Mouse (Mus musculus): ENCODE results near the gene Cops8.

Cops8 gene

DNA sequence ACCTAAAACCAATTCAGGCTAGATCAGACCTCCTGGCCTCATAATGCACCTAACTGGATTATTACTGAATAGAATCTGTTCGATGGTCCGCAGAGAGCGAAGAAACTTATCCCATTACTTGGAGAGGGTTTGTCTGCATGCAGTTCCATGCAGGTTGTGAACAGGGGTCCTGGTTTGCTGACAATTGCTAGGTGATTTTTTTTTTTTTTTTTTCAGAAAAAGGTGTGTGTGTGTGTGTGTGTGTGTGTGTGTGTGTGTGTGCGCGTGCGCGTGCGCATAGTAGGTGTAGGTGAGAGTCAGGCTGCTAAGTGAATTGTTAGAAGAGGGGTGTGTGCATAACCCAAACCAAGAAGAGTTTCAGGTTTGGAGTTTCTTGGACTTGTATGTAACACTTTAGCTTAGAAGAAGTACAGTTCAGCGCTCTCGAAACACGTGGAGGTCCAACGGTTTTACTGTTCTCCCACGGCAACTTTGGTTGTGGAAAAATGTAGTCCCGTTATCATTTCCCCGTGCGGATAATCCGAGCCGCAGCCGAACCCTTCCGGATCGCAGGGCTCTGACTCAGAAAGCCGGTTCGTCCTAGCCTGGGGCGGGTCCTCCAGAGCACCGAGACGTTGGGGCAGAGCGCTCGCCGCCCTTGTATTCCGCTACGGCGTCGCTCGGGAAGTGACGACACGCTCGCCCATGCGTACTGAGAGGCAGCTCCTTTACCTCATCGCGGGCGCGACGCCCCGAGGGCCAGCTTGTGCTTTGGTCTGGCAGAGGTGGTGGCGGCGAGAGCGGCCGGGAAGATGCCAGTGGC is at the start of gene Cops8:
Gene Cops8, plus strand, starts transcription at position 223 of the 802 bp plus-strand sequence.
- in situ Hi-C loops (cut with MboI, MseI): no loop called here

DNA sequence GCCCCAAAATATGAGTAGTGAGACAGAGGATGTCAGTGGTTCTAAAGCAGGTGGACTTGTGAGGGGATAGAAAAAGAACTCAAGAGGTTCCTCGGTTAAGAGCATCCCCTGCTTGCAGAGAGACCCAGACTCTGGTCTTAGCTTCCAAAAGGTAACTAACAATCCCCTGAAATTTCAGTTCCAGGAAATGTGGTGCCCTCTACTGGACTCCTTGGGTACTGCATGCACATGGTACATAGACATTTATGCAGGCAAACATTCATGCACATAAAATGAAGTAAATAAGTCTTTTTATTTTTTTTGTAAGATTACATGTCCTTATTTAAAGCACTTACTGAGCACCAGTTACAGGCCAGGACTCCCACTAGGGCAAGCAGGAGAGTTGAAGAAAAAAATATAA is 45.6 kb upstream of the Cops8 start:
- in situ Hi-C loops (cut with MboI, MseI): no loop called here

DNA sequence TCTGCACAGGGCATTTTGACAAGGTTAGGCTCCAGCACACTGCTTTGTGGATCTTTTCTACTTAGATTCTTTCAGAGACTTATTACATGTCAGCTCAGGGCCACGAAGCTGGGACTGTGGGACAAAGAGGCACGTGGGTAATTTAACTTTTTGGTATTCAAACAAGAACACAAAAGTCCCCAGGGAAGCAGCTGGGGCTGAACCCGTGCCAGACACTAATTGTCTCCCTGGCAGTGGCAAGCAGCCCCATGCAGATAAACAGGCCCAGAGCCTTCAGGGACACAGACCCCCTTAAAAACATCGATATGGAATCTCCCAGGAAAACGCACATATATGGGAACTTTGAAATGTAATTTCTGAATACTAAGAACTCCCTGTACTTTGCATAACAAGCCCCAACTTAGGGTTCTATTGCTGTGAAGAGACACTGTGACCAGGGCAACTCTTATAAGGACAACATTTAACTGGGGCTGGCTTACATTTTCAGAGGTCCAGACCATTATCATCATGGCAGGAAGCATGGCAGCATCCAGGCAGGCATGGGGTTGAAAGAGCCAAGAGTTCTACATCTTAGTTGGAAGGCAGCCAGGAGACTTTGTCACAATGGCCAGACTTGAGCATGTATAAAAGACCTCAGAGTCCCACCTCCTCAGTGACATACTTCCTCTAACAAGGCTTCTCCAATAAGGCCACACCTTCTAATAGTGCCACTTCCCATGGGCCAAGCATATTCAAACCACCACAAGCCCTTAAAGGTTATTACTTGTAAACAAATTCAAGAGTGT is 41.6 kb upstream of the Cops8 start:
- in situ Hi-C loops (cut with MboI, MseI): no loop called here

DNA sequence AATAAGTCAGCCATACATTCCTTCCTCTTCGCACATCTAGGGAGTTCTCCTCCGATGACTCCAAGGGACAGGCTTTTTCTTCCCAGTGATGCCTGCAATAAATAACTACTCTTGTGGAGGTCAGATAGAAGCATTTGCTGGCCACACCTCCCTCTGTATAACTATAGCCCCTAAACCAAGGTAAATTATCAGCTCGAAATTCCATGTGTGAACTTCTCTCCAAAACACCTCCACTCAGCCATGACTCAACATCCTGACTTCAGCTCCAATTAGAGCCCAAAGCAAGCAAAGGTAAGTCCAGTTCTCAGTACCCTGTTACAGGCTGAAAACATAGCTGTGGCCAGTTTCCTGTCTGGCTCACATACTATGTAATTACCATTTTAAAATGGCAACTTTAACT is 38.8 kb upstream of the Cops8 start:
- in situ Hi-C loops (cut with MboI, MseI): no loop called here

DNA sequence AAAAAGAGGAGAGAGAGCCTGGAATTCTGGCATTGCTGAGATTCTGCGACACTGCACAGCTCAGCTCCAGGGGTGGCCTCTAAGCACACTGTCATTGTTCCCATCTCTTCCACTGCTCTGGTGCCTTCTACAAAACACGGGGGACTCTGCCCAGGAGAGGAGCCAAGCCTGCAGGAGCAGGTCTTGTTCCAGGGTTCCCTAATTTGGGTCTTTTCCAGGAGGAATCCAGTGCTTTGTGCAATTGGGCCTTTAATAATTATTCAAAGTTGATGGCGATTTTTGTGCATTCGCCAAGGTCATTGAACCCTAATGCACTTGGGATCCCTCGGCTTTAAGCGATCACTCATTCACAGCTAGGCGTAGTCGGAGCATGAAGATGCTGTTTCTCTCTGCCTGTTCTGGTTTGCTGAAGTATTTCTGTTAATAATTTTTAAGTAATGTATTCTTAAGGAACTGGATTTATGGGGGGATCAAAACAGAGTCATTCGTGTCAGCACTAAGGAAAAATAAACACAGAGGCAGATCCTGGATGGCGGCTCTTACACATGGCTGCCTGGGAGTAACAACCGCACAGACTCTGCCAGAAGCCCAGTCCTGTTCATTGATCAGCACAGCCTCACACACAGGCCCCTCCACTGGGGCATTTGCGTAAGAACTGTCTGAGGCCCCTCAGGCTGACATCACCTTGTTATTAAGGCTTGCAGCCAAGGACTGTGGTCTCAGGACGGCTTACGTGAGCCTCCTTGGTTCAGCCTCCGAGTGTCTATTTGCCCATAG is 35.9 kb upstream of the Cops8 start:
- in situ Hi-C loops (cut with MboI, MseI): no loop called here

DNA sequence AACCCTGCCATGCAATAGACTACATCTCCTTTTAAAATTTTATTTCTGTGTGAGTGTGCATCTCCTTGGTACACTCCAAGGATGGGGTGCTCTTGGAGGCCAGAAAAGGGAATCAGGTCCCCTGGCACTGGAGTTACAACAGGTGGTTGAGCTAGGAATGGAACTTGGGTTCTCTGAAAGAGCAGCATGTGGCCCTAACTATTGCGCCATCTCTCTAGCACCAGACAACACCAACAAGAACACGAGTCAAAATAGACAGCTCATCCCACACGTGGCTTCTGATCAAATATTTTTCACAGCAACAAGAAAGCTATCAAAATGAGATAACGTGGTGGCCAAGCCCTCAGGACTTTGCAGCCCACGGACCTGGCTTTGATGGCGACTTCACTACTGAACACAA is 28.9 kb upstream of the Cops8 start:
- in situ Hi-C loops (cut with MboI, MseI): no loop called here

DNA sequence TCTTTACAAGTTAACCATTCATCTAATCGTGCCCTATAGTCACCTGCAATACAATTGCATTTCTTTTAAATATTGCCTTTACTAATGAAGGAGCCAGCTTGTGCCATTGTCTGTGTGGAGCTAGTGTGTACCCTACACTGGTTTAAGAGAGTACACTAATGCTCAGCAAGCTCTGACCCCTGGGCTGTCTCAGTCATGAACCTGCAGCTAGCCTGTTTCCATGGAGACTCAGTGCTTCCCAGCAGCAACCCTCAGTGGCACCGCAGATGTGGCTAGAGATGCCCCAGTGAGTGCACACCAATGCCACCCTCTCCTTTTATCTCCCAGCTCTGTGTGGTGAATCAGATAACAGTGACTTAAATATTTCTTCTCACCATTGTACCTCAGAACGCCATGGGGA is 27.9 kb upstream of the Cops8 start:
- in situ Hi-C loops (cut with MboI, MseI): no loop called here

DNA sequence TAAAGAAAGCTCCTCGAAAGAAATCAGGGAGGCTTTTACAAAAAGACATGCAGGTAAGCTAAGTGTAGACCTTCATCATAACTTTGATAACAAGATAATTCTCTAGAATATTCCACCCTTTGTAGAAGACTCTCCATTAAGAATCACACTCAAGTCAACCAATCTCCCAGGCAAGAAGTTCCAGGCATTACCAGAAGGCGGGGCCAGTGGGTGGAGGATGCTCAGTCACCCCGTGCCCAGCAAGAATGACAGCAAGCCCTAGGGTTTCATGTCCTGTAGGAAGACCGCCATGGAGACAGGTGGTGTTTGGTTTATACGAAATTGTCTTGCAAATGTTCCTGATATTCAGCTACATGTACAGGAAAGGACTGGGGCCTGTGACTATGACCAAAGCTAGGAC is 25.4 kb upstream of the Cops8 start:
- in situ Hi-C loops (cut with MboI, MseI): no loop called here

DNA sequence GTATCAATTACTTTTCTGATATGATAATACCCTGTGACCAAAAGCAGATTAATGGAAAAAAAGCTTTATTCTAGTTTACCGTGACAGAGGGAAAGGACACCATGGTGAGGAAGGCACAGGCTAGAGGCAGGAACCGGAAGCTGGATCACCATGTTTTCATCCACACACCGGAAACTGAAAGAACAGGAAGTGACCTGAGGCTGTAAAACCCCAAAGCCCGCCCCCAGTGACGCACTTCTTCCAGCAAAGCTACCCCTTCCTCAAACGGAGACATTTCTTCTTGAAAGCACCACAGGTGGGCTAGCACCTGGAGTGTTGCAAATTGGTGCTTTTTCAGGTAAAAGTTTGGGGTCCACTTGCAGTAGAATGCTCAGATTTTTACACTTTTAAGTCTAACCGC is 20.1 kb upstream of the Cops8 start:
- in situ Hi-C loops (cut with MboI, MseI): no loop called here

DNA sequence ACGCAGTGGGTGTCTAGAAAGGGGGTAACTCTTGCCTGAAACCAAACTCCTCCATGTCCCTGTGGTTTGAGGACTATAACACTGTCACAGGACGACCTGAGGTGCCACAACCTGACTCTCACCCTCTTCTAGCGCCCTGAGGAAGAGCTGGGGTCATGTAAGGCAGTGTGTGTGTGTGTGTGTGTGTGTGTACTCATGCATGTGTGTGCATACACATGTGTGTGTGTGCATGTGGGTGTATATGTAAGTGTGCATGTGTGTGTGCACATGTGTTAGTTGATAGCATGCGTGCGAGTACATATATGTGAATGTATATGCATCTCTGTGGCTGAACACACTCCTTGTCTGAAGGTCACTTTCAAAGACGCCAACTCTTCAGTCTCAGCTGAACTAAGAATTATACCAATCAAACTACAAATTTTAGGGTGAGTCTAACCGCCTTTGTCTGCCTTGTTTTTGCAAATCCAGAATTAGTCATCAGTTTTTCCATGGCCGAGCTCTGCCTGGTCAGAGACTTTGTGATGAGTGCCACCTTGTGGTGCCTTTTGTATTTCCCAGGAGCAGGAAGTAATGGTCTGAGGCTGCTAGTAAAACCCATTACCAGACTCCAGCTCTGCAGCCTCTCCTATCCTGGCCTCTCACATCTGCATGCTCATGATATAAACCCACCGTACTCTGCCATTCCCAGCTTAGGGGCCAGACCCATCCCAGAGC is 14.6 kb upstream of the Cops8 start:
- in situ Hi-C loops (cut with MboI, MseI): no loop called here

DNA sequence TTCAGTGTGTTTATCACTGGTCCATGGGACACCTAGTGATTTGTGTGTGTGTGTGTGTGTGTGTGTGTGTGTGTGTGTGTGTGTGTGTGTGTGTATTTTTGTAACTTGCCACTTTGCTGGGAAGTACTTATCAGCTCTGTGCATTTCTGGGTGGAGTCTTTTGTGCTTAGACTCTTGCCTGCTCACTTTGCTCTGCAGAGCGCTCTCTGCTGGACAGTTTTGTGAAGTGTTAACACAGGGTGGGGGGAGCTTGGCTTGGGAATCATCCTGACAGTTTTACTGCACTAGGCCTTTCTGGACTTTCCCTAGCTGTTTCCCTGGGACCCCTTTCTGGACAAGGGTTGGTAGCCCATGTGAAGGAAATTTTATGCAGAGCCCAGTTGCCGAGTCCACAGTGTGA is 12.0 kb upstream of the Cops8 start:
- in situ Hi-C loops (cut with MboI, MseI): loop anchor here (5.0 kb wide), 1 partner anchor 528 kb away; no protein-coding TSS in a partner anchor

DNA sequence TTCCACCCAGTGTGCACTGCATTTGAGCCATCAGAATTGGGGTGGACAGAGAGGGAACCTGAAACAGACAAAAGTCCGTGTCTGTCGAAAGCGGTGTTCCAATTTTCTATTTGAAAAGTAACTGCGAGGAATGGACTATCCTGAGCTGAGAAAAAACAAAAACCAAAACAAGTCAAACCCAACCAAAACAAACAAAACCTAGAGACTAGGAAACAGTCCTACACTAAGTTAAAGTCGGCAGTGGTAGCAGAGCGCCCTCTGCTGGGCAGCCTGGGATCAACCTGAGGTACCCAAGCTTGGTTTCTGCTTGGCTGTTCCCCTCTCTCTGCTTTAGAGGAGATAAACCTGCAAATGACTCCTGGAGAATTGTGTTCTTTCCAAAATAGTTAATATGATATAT is 10.0 kb upstream of the Cops8 start:
- in situ Hi-C loops (cut with MboI, MseI): loop anchor here (5.0 kb wide), 1 partner anchor 530 kb away; no protein-coding TSS in a partner anchor

DNA sequence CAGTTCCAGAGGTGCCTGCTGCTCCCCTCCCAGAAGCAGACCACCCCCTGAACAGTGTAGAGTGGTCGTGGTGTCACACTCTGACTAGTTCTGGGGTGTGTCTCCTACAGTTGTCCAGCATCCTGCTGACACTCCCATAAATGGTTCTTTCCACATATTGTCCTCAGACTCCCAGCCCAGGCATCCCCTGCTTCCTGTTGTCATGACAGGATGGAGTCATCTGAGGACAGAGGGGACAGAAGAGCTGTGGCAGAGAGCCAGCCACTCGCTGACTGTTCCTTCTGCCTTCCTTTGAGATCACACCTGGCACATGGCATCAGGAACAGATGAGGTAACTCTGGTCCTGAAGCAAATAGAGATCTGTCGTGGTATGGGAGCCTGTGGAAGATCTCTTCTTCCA is 3.6 kb upstream of the Cops8 start:
- in situ Hi-C loops (cut with MboI, MseI): no loop called here

DNA sequence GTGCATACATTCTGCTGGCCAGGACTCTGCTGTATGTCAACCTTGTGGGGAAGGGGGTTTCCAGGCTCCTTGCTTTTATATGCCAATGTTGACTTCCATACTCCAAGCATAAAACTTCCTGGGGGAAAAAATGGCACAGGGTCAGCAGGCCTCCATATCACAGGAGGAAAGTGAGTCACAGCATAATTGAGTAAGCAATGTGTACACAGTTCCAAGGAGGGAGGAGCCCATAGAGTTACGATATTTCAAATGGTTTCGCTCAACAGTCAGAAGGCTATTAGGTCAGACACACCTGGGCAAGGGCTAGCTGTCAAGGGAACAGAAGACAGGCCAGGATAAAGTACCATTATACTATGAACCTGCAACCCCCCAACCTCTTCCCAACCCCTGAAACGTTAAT is 1.7 kb upstream of the Cops8 start:
- in situ Hi-C loops (cut with MboI, MseI): no loop called here

DNA sequence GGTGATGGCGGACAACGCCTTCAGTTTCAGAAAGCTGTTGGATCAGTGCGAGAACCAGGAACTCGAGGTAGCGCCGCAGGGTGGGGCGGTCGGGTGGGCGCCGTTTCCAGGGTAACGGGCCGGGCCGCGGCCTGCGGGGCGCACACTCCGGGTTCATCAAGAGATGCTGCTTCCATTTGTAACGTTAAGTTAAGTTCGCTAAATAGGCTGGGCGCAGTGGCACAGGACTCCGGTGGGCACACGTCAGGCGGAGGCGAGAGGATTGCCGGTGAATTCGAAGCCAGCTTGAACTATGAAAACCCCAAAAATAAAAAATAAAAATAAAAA is 743 bp downstream of the Cops8 start:
- in situ Hi-C loops (cut with MboI, MseI): no loop called here

DNA sequence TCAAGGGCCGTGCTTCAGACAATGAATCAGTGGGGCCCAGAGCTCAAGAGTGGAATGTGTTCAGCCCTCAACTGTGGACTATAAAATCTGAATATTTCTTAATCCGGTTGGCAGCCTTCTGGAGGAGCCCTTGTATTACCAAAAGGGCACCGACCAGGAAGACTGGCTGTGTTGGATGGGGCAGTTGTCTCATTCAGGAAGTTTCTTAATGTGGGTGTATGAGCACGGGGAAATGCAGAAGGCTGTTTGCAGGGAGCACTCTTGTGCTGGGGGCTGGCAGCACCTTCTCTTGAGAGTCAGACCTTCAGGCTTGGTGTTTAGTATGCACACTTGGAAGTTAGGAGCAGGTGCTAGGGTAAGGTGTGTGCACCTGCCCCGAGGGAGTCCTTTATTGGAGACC is 6.6 kb downstream of the Cops8 start:
- in situ Hi-C loops (cut with MboI, MseI): no loop called here

DNA sequence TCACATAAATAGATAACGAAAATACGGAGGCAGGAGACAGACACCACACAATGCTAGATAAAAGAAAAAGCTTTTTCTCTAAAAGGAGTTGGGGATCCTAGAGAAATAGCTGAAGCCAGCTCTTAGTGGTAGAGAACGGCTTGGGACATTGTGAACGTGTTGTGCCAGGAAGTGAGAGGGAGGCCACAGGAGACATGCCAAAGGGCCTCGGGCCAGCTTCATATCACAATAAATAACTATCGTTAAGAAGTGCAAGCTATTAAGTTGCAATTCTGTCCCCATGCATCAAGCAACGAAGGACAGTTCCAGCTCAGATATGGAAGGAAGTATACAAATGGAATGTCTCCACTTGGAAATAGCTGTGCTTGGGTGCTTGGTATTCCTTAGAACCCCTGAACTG is 14.5 kb downstream of the Cops8 start:
- in situ Hi-C loops (cut with MboI, MseI): loop anchor here (10.0 kb wide), 1 partner anchor 558 kb away; the partner anchor contains the start of gene Ramp1

DNA sequence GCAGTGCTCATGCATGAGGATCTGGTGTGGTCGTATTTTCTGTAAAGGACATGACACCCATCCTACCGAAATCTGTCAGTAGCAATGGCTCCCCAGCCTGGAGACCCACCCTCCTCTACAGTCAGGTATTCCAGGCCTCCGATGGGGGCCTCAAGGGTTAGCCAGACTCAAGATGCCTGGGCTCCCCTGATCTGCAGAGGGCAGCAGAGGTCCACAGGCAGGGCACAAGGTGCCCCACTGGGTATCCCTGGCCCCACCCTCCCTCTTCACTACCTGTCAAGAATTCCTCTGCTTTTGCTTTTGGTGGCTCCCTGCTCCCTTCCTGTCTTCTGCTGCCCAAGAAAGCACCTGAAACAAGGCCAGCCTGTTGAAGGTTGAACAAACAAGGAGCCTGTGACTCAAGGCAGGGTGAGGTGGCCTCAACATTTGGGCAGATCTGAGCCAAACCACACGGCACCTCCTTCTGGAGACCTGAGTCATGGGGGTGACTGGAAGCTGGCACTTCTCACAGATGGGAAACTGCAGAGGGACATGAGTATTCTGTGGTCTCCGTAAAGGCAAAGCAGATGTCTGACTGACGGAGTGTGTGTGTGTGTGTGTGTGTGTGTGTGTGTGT is 30.7 kb downstream of the Cops8 start:
- in situ Hi-C loops (cut with MboI, MseI): no loop called here

DNA sequence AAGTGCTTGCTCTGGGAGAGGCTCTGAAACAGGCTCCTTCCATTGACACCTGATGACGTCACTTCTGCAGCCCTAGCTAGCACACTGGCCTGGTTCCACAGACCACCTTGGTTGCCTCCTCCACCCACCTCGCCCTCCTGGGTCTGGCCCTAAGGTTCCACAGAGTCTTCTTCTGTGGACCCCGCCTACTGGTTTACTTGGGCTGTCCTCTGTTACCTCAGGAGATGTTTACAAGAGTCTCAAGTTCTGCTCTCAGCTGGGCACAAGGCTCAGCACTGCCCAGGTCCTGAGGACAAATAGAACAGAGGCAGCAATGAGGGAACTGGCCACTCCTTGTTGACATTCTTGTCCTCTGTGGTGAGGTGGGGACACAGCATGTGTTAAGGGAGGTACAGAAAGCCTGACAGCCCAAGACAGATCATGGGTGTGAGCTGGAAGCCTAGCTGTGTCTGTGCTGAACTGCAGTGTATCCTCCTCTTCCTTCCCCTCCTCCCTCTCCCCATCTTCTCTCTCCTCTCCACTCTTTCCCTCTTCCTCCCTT is 31.5 kb downstream of the Cops8 start:
- in situ Hi-C loops (cut with MboI, MseI): no loop called here

DNA sequence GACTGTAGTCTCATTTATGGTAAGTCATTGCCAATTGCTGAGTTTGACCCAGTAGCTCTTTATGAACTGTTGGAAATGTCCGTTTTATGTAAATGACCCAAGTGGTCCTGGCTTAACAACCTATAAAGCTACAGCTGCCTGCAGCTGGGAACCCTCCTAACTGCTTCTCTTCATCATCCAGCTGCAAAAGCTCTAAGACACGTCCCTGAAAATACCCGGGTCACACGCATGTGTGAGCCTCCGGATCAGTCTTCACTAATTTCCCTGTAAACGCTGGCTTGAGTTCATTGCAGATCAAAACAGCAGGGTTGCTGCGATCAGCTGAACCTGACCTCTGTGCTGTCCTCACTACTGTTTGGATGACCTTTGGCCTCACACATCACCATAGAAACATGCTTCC is 35.6 kb downstream of the Cops8 start:
- in situ Hi-C loops (cut with MboI, MseI): no loop called here

Measured in T-helper 2 cell (primary cell).